Mouse (Mus musculus) liver, postnatal 0 days (tissue): Measurements from ENCODE around the gene Pfdn4. TPM values are rescaled to one million over a fixed set of nuclear protein-coding genes. Genes with fewer than 3 reads are reported as not detected.

Source experiments
- ATAC-seq: fragments of 200-750 bp; cut with Nextera tagmentation; 2 replicates; pipeline ENCODE4 v1.8.0; 2017; ENCODE audit warnings: mild to moderate bottlenecking, moderate library complexity
- DNase-seq: peaks from one replicate; pipeline ENCODE4 v3.0.0-alpha.2; 2016
- H3K27ac ChIP-seq: fragments of 300-500 bp; sonication (generic); 2 replicates; pipeline ENCODE4 v1.5.1; 2014; ENCODE audit warnings: antibody characterized with exemption, moderate library complexity, mild to moderate bottlenecking, low read depth
- H3K27me3 ChIP-seq: fragments of 300-500 bp; sonication (generic); 2 replicates; pipeline ENCODE4 v1.6.1; 2014; ENCODE audit warnings: low read length, control low read depth, mixed read lengths; ENCODE audit not compliant: insufficient read depth
- H3K36me3 ChIP-seq: fragments of 300-500 bp; sonication (generic); replicated peaks from 2 replicates; pipeline ENCODE4 v1.6.1; 2014; ENCODE audit warnings: mild to moderate bottlenecking, control low read depth, low read length, moderate library complexity, mixed read lengths; ENCODE audit not compliant: insufficient read depth
- H3K4me1 ChIP-seq: fragments of 300-500 bp; sonication (generic); 2 replicates; pipeline ENCODE4 v1.6.1; 2014; ENCODE audit warnings: antibody characterized with exemption, mild to moderate bottlenecking, control low read depth; ENCODE audit not compliant: insufficient read depth
- H3K4me2 ChIP-seq: fragments of 300-500 bp; sonication (generic); 2 replicates; pipeline ENCODE4 v1.6.1; 2014; ENCODE audit warnings: low read depth, mild to moderate bottlenecking, low read length, moderate library complexity, mixed read lengths
- H3K4me3 ChIP-seq: fragments of 300-500 bp; sonication (generic); 2 replicates; pipeline ENCODE4 v1.5.1; 2014; ENCODE audit warnings: low read depth, low read length
- H3K9ac ChIP-seq: fragments of 300-500 bp; sonication (generic); replicated peaks from 2 replicates; pipeline ENCODE4 v1.6.1; 2014; ENCODE audit warnings: mild to moderate bottlenecking, moderate library complexity
- H3K9me3 ChIP-seq: fragments of 300-500 bp; sonication (generic); 2 replicates; pipeline ENCODE4 v1.6.1; 2016; ENCODE audit warnings: mild to moderate bottlenecking, control low read depth, low read length, mixed read lengths
- CTCF ChIP-seq: sonication (generic); IDR thresholded peaks from 2 replicates; pipeline ENCODE4 v1.5.1; 2016; ENCODE audit warnings: antibody characterized with exemption, low read depth
- EP300 ChIP-seq: IDR thresholded peaks from 2 replicates; pipeline ENCODE4 v1.6.1; 2016; ENCODE audit warnings: antibody characterized with exemption, low read depth, mild to moderate bottlenecking
- WGBS: fragments of 180-500 bp; shearing (Covaris S2); extraction: QIAGEN DNeasy Blood & Tissue Kit; methylation state at CpG from one replicate; pipeline ENCODE4 v1.1.7; 2014; ENCODE audit not compliant: insufficient replicate concordance; 5-methylcytosine and 5-hydroxymethylcytosine counted together
- polyA plus RNA-seq: library from polyadenylated mRNA; unstranded; fragments of >200 nt; fragmentation: Nextera tagmentation; extraction: Ambion mirVana; gene quantifications from 2 replicates; pipeline ENCODE4 v1.2.1, GENCODE M21; 2015

The Pfdn4 gene
- polyA plus RNA-seq, 1 experiment from 2014 or later, result 29.8 TPM

DNA sequence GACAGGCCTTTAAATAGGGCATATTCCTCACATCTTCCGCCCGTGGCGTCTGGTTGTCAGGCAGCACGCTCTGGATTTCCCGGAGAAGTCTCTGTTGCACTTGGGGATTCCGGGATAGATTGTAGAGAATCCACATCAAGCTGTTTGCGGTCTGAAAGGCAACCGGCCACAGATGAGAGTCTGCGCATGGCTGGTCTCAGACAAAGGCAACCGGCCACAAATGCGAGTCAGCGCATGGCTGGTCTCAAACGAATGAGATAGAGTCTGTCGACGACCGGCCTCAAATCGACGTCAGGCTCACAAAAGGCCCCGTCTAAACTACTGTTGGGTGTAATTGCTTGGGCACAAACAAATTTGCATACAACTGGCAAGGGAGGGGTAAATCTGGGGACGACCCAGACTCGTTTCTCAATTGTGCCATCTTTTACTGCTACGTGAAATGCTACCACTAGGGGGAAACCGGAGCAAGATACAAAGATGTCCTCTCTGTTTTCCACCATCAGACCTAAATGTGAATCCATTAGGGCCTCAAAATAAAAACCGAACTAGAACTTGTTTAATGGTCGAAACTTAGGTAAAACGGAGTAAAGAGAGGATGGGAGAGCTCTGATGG is 8.2 kb upstream of the Pfdn4 start:
- Histone ChIP-seq H3K4me2 (no peak overlapping the region), H3K4me3 (no peak overlapping the region), H3K4me1 (no peaks in the 10 kb centered on the region), H3K36me3 (no peaks in the 10 kb centered on the region), H3K9ac (no peak overlapping the region), H3K27ac (no peak overlapping the region), H3K9me3 (no peaks in the 10 kb centered on the region), H3K27me3 (peaks cover 16% of the 10 kb centered on the region; the same call in 1 of the 2 replicates)
- ATAC-seq, result no peak
- TF ChIP-seq EP300 (no peak), CTCF (peak; percentile 66)
- no peak for DNase-seq
- WGBS, result 56% methylated on average over 26 of the region's 26 CpGs

DNA sequence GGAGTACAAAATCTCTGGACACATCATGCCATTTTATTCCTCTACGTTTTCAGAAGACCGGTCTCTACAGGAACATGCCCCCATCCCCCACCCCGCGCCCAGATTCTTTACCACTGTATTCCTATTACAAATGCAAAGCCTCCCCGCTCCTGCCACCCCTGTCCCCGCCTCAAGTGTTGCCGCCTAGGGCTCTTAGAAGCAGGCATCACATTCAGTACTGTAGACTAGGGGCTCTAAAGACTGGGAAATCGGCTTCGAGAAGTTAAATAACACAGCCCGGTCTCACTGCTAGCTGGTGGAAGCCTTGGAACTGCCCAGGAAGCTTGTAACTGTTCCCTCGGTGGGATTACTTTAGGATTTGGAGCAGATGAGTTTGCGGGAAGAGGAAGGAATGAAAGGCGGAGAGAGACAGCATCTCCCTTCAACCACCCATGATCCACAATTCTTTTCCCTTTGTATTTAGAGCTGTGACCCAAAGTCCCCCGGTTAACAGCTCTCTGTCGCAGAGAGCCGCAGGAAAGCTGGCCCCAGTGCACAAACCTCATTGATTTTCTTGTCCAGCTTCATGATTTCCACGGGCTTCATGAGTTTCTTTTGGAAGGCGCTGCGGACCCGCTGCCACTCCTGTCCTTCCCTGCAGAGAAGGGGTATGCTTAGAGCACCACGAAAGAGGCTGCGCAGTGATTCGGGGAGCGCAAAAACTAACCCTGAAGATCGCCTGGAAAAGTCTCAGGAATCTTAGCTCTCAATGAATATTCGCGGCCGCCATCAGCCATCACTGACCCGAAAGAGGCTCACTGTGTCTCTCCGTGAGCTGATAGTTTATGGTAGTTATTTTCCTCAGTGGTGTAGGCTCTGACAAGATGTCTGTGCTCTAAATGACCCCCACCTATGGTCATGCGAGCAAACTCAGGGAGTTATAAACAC is 1.2 kb upstream of the Pfdn4 start:
- H3K4me3 ChIP-seq, result no peak overlapping the region
- 8% methylated on average over 31 of the region's 31 CpGs for WGBS
- no peak overlapping the region for H3K4me2 ChIP-seq
- ATAC-seq (no peak), DNase-seq (no peak)
- 0 out of 2 replicates have a peak, but pooled peaks cover 4% of the 10 kb centered on the region for H3K4me1 ChIP-seq
- no peaks in the 10 kb centered on the region for H3K9me3 ChIP-seq
- peaks cover 50% of the 10 kb centered on the region for H3K27me3 ChIP-seq
- H3K36me3 ChIP-seq, result no peaks in the 10 kb centered on the region
- H3K9ac ChIP-seq, result no peak overlapping the region
- TF ChIP-seq EP300 (no peak), CTCF (no peak)
- H3K27ac ChIP-seq, result no peak overlapping the region

DNA sequence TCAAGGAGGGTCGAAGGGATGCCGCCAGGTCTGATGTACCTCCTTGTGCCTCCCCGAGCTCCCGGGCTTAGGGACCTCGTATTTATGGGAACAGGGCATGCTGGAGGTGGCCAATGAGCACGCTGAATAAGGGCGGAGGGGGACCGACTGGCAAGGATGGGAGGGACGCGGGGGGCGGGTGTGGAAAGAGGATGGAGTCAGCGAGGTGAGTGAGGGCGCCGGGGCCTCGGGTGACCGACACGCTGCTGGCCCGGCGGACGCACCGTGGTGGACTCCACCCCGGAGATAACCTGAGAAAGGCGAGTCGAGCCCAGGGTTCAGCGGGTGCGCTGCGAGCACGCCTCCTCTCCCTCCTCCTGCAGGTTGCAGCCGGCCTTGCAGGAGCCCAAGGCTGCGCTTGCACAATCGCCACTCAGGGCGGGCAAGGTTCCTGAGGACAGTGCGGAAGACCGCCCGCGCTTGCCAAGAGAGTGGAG is 901 bp downstream of the Pfdn4 start, which contains the start of gene Cyp24a1:
Gene Cyp24a1 (minus strand): TSS at position 55 of the 476 bp plus-strand sequence.
- Histone ChIP-seq H3K9ac (no peak within 1 kb of the TSS), H3K27ac (no peak within 1 kb of the TSS), H3K36me3 (no peaks in the 10 kb centered on the region), H3K4me3 (no peak within 1 kb of the TSS; the same call in 1 of the 2 replicates), H3K27me3 (peaks cover 48% of the 10 kb centered on the region), H3K4me2 (peak within 1 kb of the TSS; percentile 18; the same call in 1 of the 2 replicates), H3K9me3 (no peaks in the 10 kb centered on the region), H3K4me1 (0 out of 2 replicates have a peak, but pooled peaks cover 4% of the 10 kb centered on the region)
- DNase-seq, result peak; percentile 62
- 1% methylated on average over 36 of the region's 36 CpGs for WGBS
- TF ChIP-seq EP300 (no peak), CTCF (peak; percentile 34)
- peak; percentile 25; the same call in 1 of the 2 replicates for ATAC-seq

DNA sequence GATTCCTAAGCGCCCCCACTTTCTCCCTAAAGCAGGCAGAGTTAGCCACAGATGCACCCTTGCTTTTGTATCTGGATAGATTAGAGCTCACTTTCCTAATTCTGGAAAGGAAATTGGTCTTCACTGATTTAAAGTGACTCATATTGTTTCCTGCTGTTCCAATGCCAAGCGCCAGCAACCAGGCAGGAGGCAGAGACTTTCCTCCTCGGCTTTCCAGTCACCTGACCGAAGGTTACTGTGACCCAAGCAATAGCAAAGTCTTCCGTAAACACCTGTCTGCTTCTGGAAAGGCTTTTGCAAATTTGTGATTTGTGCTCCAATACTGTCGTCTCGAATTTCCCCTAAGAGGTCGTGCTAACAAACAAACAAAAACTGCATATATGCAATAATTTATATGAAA is 1.8 kb downstream of the Pfdn4 start:
- DNase-seq (no peak), ATAC-seq (no peak)
- no peaks in the 10 kb centered on the region for H3K9me3 ChIP-seq
- H3K27me3 ChIP-seq, result peaks cover 45% of the 10 kb centered on the region
- H3K27ac ChIP-seq, result no peak overlapping the region
- no peak overlapping the region for H3K4me3 ChIP-seq
- 0 out of 2 replicates have a peak, but pooled peaks cover 4% of the 10 kb centered on the region for H3K4me1 ChIP-seq
- H3K36me3 ChIP-seq, result no peaks in the 10 kb centered on the region
- H3K4me2 ChIP-seq, result no peak overlapping the region
- H3K9ac ChIP-seq, result no peak overlapping the region
- TF ChIP-seq CTCF, result no peak
- TF ChIP-seq EP300, result no peak
- 18% methylated on average over 8 of the region's 8 CpGs for WGBS

DNA sequence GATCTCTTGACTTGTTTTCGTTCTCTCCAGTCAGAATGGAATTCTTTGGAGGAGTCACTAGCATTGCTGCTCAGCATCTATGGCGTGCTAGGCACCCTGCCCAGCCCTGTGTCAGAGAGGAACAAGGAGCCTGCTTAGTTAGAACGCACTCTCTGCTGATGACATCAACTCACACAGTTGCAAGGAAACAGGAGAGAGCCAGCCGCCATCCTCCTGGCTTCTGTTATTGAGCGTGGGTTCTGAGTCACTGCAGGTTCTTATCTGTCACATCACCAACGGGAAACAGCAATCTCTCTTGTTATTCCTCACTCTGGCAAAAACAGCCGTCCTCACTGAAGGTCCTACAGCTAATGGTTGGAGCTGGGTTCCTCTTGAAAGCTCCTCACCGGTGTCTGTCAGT is 7.1 kb downstream of the Pfdn4 start:
- 25% methylated on average over 8 of the region's 8 CpGs for WGBS
- H3K4me2 ChIP-seq, result no peak overlapping the region
- H3K36me3 ChIP-seq, result no peaks in the 10 kb centered on the region
- ATAC-seq (no peak), DNase-seq (no peak)
- H3K9ac ChIP-seq, result no peak overlapping the region
- no peak overlapping the region for H3K4me3 ChIP-seq
- H3K9me3 ChIP-seq, result no peaks in the 10 kb centered on the region
- no peaks in the 10 kb centered on the region for H3K4me1 ChIP-seq
- TF ChIP-seq CTCF, result no peak
- no peak for TF ChIP-seq EP300
- H3K27ac ChIP-seq, result no peak overlapping the region
- H3K27me3 ChIP-seq, result no peaks in the 10 kb centered on the region

DNA sequence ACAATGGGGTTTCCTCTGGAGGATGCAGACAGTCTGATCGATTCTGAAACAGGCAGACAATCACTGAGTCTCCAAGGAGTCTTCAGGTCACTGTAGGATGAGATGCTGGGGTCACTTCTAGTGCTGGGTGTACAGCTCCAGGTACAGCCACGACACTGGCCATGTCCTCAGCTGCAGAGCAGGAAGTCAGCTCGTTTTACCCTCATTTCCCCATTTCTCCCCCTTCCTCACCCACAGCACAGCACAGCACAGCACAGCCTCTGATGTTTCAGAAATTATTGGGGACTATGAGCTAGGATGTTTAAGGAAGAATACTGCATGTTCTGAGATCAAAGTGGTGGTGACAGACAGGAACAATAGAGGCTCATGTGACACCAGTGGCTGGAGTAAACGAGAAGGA is 7.8 kb downstream of the Pfdn4 start:
- H3K27me3 ChIP-seq, result no peaks in the 10 kb centered on the region
- no peak overlapping the region for H3K4me3 ChIP-seq
- no peak overlapping the region for H3K27ac ChIP-seq
- DNase-seq (no peak), ATAC-seq (no peak)
- H3K9me3 ChIP-seq, result no peaks in the 10 kb centered on the region
- H3K4me1 ChIP-seq, result no peaks in the 10 kb centered on the region
- H3K4me2 ChIP-seq, result no peak overlapping the region
- WGBS, result 11% methylated on average over 4 of the region's 4 CpGs
- TF ChIP-seq CTCF (no peak), EP300 (no peak)
- no peak overlapping the region for H3K9ac ChIP-seq
- H3K36me3 ChIP-seq, result no peaks in the 10 kb centered on the region
